Mouse (Mus musculus) liver, embryonic 12.5 days (tissue): ENCODE measurements around the gene Selenos. TPM values are rescaled to one million over a fixed set of nuclear protein-coding genes. Genes with fewer than 3 reads are reported as not detected.

Source experiments
- polyA plus RNA-seq: library from polyadenylated mRNA; unstranded; fragments of >200 nt; fragmentation: Nextera tagmentation; extraction: Ambion mirVana; gene quantifications from 2 replicates; pipeline ENCODE4 v1.2.1, GENCODE M21; 2016

Selenos gene
- polyA plus RNA-seq, 1 experiment from 2014 or later = 65.5 TPM

Other genes starting within 250 kb of the Selenos start
- gene Pcsk6, start 217.9 kb upstream of the Selenos start, polyA plus RNA-seq = 0.87 and 1.0 TPM in 2 replicates
- not detected in 2 replicates for gene Gm45213, start 36.0 kb upstream of the Selenos start, polyA plus RNA-seq
- 162 and 173 TPM in 2 replicates for gene Snrpa1, start 20.6 kb upstream of the Selenos start, polyA plus RNA-seq
- gene Chsy1, start 29.9 kb downstream of the Selenos start, polyA plus RNA-seq = 11.3 and 12.0 TPM in 2 replicates